Mouse (Mus musculus) olfactory bulb, adult 2 months (tissue): ENCODE measurements at regions not wholly inside any gene's neighbourhood (a gene's known extent, or its start where the extent isn't known, plus 50 kb on each side); places are given as distances from the start of the nearest gene placed in this dataset.

Experiments used
- H3K27ac ChIP-seq: fragments of 200-500 bp; 2 replicates; pipeline ENCODE4 v1.5.1; 2012; ENCODE audit warnings: low read depth, low read length; ENCODE audit not compliant: insufficient read depth
- H3K4me1 ChIP-seq: fragments of 200-500 bp; 2 replicates; pipeline ENCODE4 v1.6.1; 2012; ENCODE audit warnings: low read length; ENCODE audit not compliant: control insufficient read depth, insufficient read depth
- H3K4me3 ChIP-seq: fragments of 200-500 bp; 2 replicates; pipeline ENCODE4 v1.5.1; 2012; ENCODE audit warnings: mild to moderate bottlenecking, low read depth, low read length, moderate library complexity; ENCODE audit not compliant: insufficient read depth
- CTCF ChIP-seq: fragments of 200-500 bp; IDR thresholded peaks from 2 replicates; pipeline ENCODE4 v1.5.1; 2012; ENCODE audit warnings: low read depth, mild to moderate bottlenecking, low read length, moderate library complexity; ENCODE audit not compliant: insufficient read depth
- POLR2A ChIP-seq: fragments of 200-500 bp; IDR thresholded peaks from 2 replicates; pipeline ENCODE4 v1.6.1; 2012; ENCODE audit warnings: mild to moderate bottlenecking, low read depth, low read length, moderate library complexity; ENCODE audit not compliant: insufficient read depth
- WGBS: fragments of 180-500 bp; shearing (Covaris S2); methylation state at CpG from one replicate; pipeline ENCODE4 v1.1.7; 2018; 5-methylcytosine and 5-hydroxymethylcytosine counted together

DNA sequence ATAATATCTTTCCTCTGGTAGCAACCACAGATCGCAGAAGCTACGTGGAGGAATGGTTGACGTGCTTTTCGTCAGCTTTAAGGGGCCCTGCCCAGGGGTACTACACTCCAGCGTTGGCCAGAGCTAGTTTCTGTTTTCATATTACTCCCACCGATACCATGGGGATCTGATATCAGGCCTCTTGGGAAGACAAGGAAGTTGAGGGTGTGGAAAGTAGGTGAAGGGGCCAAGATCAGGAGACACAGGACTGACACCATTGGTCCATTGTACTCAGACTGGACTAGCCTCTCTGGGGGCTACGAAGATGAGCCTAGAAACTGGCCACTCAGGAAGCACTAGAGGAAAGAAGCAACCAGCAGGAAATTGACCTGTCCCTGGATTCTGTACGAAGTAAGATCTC lies 88.0 kb downstream of the Dll1 start:
- Histone ChIP-seq H3K27ac (no peak overlapping the region), H3K4me1 (peaks cover 4% of the 10 kb centered on the region), H3K4me3 (no peak overlapping the region)
- TF ChIP-seq POLR2A (no peak), CTCF (no peak)
- WGBS, result 95% methylated on average over 8 of the region's 8 CpGs

GRCm38 (mm10) chr17:15286596-15286995 lies 90.1 kb downstream of the Dll1 start:
- Histone ChIP-seq H3K4me3 (no peak overlapping the region), H3K27ac (no peak overlapping the region), H3K4me1 (peaks cover 4% of the 10 kb centered on the region)
- TF ChIP-seq POLR2A (no peak), CTCF (no peak)
- 95% methylated on average over 2 of the region's 2 CpGs for WGBS

- Histone ChIP-seq H3K27ac (no peak overlapping the region), H3K4me1 (peaks cover 4% of the 10 kb centered on the region), H3K4me3 (no peak overlapping the region)
- WGBS, result 49% methylated on average over 7 of the region's 7 CpGs
- no peak for TF ChIP-seq POLR2A
- TF ChIP-seq CTCF, result no peak
These were observed 91.2 kb downstream of the Dll1 start for GRCm38 (mm10) chr17:15285399-15286043.

DNA sequence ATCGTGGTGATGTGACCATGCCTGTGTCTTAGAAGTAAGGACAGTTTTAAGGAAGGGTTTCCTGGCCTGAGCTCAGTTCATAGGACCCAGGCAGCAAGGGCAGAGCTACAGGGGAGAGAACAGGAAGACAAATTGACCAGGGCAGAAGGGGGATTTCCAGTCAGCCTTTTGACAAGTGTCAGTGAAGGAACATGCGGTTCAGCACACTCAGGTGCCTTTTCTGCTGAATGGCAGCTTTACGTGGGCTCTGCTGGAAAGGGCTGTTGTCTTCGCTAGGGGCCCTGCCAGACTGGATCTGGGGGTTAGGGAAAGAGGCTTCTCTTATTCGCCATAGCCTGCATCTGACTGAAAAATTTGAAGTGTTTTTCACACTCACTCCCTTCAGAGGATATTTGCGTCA lies 106.8 kb downstream of the Dll1 start:
- TF ChIP-seq POLR2A, result no peak
- no peaks in the 10 kb centered on the region for H3K4me1 ChIP-seq
- 93% methylated on average over 6 of the region's 6 CpGs for WGBS
- no peak overlapping the region for H3K27ac ChIP-seq
- H3K4me3 ChIP-seq, result no peak overlapping the region

DNA sequence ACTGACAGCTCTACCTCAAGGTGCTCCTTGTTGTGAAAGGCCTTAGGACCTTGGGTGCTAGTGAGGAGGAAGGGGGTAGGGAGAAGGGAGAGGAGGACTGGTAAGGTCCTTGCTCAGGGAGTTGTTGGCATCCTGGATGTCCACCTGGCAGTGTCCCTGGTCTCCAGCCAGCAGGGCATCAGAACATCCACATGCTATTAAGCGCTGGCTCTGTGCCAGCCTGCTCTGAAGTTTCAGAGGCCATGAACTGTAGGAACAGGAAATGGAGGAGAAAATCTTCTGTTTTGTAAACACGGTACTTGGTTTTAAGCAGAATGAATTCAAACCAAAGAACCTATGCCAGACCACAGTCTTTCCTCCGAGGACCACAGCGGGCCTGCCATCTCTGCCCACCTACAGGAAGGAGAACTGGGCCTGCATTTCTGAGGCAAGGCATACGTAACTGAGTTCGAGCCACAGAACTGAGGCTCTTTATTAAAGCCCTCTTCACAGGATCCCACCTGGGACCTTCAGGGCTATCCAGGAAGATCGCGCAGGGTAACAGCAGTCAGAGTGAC lies 107.5 kb downstream of the Dll1 start:
- Histone ChIP-seq H3K27ac (no peak overlapping the region), H3K4me1 (no peaks in the 10 kb centered on the region), H3K4me3 (no peak overlapping the region)
- TF ChIP-seq CTCF (no peak), POLR2A (no peak)
- 83% methylated on average over 8 of the region's 8 CpGs for WGBS

GRCm38 (mm10) chr17:15267721-15268120 lies 109.0 kb downstream of the Dll1 start:
- H3K4me3 ChIP-seq, result no peak overlapping the region
- whole genome bisulfite sequencing, result 76% methylated on average over 7 of the region's 7 CpGs
- no peaks in the 10 kb centered on the region for H3K4me1 ChIP-seq
- TF ChIP-seq POLR2A (no peak), CTCF (no peak)
- H3K27ac ChIP-seq, result no peak overlapping the region

DNA sequence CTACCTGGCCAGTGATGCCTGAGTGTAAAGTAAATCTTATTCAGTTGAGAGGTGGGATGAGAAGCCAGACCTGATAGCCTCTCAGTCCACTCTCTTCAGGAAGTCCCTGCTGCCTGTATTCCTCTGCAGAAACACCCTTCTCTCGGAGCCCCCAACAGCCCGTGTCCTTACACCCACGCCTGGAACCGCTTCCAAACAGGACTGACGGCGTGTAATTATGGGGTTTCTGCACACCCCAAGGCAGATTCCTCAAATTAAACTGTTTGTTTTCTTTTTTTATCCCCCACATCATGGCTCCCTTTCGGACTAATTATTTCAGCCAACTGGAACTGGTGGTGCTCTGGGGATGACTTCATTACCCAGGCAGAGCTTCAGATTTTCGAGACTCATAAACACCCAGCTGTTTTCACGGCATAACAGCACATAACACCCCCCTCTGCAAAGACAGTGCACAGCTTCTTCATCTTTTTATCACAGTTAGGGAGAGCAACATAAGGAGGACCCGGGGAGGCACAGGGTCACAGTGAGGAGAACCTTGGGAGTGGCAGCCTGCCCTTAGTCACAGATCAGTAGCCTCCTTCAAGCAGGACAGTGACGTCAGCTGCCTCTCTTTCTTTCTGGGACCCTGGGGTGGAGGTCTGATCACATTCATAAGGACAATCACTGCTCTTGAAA lies 117.1 kb downstream of the Dll1 start:
- peak overlapping the region; percentile 87 for H3K27ac ChIP-seq

DNA sequence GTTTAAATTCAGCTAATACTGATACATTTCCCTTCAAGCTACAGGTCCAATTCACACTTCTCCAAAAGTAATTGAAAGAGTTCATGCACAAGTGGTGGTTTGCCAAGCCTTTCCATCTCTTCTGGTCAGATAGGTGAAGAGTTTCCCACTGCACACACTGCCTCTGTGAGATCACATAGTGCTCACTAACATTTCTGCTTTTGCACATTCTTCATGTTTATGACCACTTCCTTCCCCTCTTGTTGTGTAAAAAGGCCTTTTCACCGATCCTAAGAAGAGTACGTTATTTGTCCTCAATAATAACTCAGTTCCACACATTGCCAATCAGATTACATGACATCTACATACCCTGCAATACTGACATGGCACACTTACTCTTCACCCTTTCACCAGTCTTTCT lies 120.8 kb downstream of the Dll1 start:
- TF ChIP-seq CTCF, result no peak
- no peak for TF ChIP-seq POLR2A
- Histone ChIP-seq H3K4me3 (no peak overlapping the region), H3K27ac (no peak overlapping the region), H3K4me1 (peaks cover 19% of the 10 kb centered on the region)
- WGBS, result 87% methylated on average over 2 of the region's 2 CpGs

More for the DNA sequence above, 117.1 kb downstream of the Dll1 start:
- 16% methylated on average over 11 of the region's 11 CpGs for WGBS
- peaks cover 11% of the 10 kb centered on the region for H3K4me1 ChIP-seq
- TF ChIP-seq CTCF, result no peak
- TF ChIP-seq POLR2A, result no peak
- no peak overlapping the region for H3K4me3 ChIP-seq

- peaks cover 8% of the 10 kb centered on the region for H3K4me1 ChIP-seq
- TF ChIP-seq POLR2A (no peak), CTCF (no peak)
- 99% methylated on average over 4 of the region's 4 CpGs for WGBS
- no peak overlapping the region for H3K27ac ChIP-seq
- H3K4me3 ChIP-seq, result no peak overlapping the region
These were observed 122.9 kb downstream of the Dll1 start for GRCm38 (mm10) chr17:15253785-15254184.
